Mouse (Mus musculus) brain, embryonic 14.5 days (tissue): ENCODE results near the gene Vps35l.

ENCODE experiments used
- CTCF ChIP-seq: fragments of 200-500 bp; IDR thresholded peaks from 2 replicates; pipeline ENCODE4 v1.5.1; 2012; ENCODE audit warnings: inconsistent platforms, mild to moderate bottlenecking, moderate library complexity, borderline replicate concordance; ENCODE audit not compliant: insufficient read depth, insufficient read length; ENCODE audit errors: extremely low read depth
- POLR2A ChIP-seq: fragments of 200-500 bp; IDR thresholded peaks from 2 replicates; pipeline ENCODE4 v1.6.1; 2012; ENCODE audit warnings: mild to moderate bottlenecking, inconsistent platforms, borderline replicate concordance; ENCODE audit not compliant: poor library complexity, insufficient read depth, insufficient read length, severe bottlenecking; ENCODE audit errors: extremely low read depth

DNA sequence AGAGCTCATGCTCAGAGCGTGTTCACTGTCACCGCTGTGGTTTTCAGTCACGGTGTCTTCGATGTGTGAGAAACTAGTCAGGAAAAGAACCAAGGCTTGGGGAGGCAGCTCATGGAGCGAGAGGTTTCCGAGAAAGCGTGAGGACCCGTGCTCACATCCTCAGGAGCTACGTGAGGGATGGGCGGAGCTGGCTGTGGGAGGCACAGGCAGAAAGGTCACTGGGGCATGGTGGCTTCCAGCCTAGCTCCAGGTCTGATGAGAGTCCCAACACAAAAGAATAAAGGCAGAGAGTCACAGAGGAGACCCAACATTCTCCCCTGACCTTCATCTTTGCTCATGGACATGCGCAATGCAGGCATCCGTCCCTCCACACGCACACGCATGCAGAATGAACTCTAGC is 24.7 kb downstream of the Vps35l start:
- TF ChIP-seq CTCF (no peak), POLR2A (no peak)
